Mouse (Mus musculus): Measurements from ENCODE around the gene Lgals3bp. TPM values are rescaled to one million over a fixed set of nuclear protein-coding genes. Genes with fewer than 3 reads are reported as not detected.

The Lgals3bp gene
- total RNA-seq, 1 experiment, result 1.5 TPM

GRCm38 (mm10) chr11:118345693-118346092 lies 56.2 kb downstream of the Lgals3bp start:
- in situ Hi-C loops (cut with MboI; ENCODE audit: low sequenced_read_pairs in 2 of 2, unreplicated experiment in 2 of 2), result no loop called here
- Histone ChIP-seq H3K4me3 (ENCODE audit: insufficient read depth in 1 of 2, low read depth in 1 of 2, low read length in 2 of 2, poor library complexity in 1 of 2, severe bottlenecking in 1 of 2) (no peak overlapping the region), H3K27ac (ENCODE audit: insufficient read depth, low read depth, low read length, poor library complexity, severe bottlenecking) (no peak overlapping the region), H3K36me3 (ENCODE audit: control insufficient read depth, insufficient read depth, low read length, poor library complexity, severe bottlenecking) (no peaks in the 10 kb centered on the region), H3K9me3 (ENCODE audit: control insufficient read depth, insufficient read depth, low read depth, low read length) (no peaks in the 10 kb centered on the region), H3K4me1 (ENCODE audit: control insufficient read depth in 2 of 2, insufficient read depth in 2 of 2, low read length in 2 of 2, poor library complexity in 1 of 2) (peaks cover 6 to 21% of the 10 kb centered on the region in 2 experiments), H3K9ac (ENCODE audit: insufficient read depth, low read depth, low read length, poor library complexity, severe bottlenecking) (no peak overlapping the region)
- DNase-seq (ENCODE audit: low read depth, low spot score), result no peak
- TF ChIP-seq ZNF384 (IDR thresholded peaks at IDR 0.05; ENCODE audit: low read depth, low read length) (no peak), HCFC1 (IDR thresholded peaks at IDR 0.05; ENCODE audit: borderline replicate concordance, insufficient read depth, low read length) (no peak), MAFK (IDR thresholded peaks at IDR 0.05; ENCODE audit: insufficient read depth, low read depth, low read length) (no peak), ZC3H11A (IDR thresholded peaks at IDR 0.05; ENCODE audit: borderline replicate concordance, low read depth, low read length) (no peak), CHD2 (IDR thresholded peaks at IDR 0.05; ENCODE audit: low read depth, low read length) (no peak)

DNA sequence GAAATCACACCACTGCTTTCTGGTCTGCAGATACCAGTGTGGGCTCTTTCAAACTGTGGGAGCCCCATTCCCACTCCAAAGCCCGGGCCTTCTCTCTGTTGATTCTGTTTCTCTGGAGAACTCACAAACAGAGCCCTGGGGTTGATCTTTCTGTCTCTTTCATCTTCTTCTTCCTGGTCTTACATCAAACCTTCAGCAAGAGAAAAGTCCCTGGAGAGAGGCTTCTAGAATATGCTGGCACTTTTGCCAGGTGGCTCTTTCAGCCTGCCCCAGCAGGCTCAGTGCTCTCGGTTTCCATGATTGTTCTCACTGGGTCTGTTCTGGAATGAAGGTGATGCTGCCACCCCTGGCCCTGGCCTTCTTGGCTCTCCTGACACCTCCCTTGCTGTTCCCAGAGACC lies 58.3 kb downstream of the Lgals3bp start:
- no peaks in the 10 kb centered on the region for H3K36me3 ChIP-seq (ENCODE audit: control insufficient read depth, insufficient read depth, low read length, poor library complexity, severe bottlenecking)
- H3K9me3 ChIP-seq (ENCODE audit: control insufficient read depth, insufficient read depth, low read depth, low read length), result no peaks in the 10 kb centered on the region
- no peak for DNase-seq (ENCODE audit: low read depth, low spot score)
- H3K4me1 ChIP-seq (ENCODE audit: control insufficient read depth in 2 of 2, insufficient read depth in 2 of 2, low read length in 2 of 2, poor library complexity in 1 of 2), result peaks cover 5 to 11% of the 10 kb centered on the region in 2 experiments; a peak in 3 of 4 replicates
- no peak overlapping the region for H3K9ac ChIP-seq (ENCODE audit: insufficient read depth, low read depth, low read length, poor library complexity, severe bottlenecking)
- TF ChIP-seq HCFC1 (IDR thresholded peaks at IDR 0.05; ENCODE audit: borderline replicate concordance, insufficient read depth, low read length) (no peak), CHD2 (IDR thresholded peaks at IDR 0.05; ENCODE audit: low read depth, low read length) (no peak), ZC3H11A (IDR thresholded peaks at IDR 0.05; ENCODE audit: borderline replicate concordance, low read depth, low read length) (no peak), MAFK (IDR thresholded peaks at IDR 0.05; ENCODE audit: insufficient read depth, low read depth, low read length) (no peak), ZNF384 (IDR thresholded peaks at IDR 0.05; ENCODE audit: low read depth, low read length) (no peak)
- no peak overlapping the region for H3K4me3 ChIP-seq (ENCODE audit: insufficient read depth in 1 of 2, low read depth in 1 of 2, low read length in 2 of 2, poor library complexity in 1 of 2, severe bottlenecking in 1 of 2)
- in situ Hi-C loops (cut with MboI; ENCODE audit: low sequenced_read_pairs in 2 of 2, unreplicated experiment in 2 of 2), result no loop called here
- no peak overlapping the region for H3K27ac ChIP-seq (ENCODE audit: insufficient read depth, low read depth, low read length, poor library complexity, severe bottlenecking)

Other genes starting within 250 kb of the Lgals3bp start
- gene Cyth1, start 153.5 kb downstream of the Lgals3bp start, total RNA-seq (2012; rRNA removed), result 3.8 and 6.3 TPM in 2 replicates
- 41.7 and 45.5 TPM in 2 replicates for gene Usp36, start 111.8 kb downstream of the Lgals3bp start, total RNA-seq (2012; rRNA removed)
- gene Cep295nl, start 59.6 kb downstream of the Lgals3bp start, total RNA-seq (2012; rRNA removed), result 0.49 and 0.95 TPM in 2 replicates
- gene Timp2, start 46.4 kb downstream of the Lgals3bp start, total RNA-seq (2012; rRNA removed), result 24.0 and 52.4 TPM in 2 replicates
- 45.4 and 59.4 TPM in 2 replicates for gene Cant1, start 17.0 kb upstream of the Lgals3bp start, total RNA-seq (2012; rRNA removed)
- 0.36 and 0.48 TPM in 2 replicates for gene C1qtnf1, start 26.1 kb upstream of the Lgals3bp start, total RNA-seq (2012; rRNA removed)
- gene Engase, start 74.7 kb upstream of the Lgals3bp start, total RNA-seq (2012; rRNA removed), result 10.8 and 16.2 TPM in 2 replicates

Data from ES-E14 (cell line).